8 mouse cellular contexts compared by ENCODE assay signal in the genomic region with DNA sequence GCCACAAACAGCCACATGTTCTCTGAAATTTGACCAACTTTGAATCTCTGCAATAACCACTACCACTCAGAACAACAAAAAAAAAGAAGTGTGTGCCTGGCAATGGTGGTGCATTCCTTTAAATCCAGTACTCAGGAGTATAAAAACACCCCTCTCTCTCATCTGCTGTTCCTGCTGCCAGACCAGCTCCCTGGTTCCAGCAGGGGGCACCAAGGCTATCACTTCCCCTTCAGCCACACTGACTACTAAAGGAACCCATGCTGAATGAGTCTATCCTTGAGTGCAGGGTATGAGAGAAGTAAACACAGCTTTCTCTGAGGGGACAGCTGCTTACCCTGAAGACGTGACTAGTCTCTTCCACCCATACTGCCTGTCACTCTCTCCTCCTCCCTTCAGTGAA.
DNase-seq lines count a peak whose midpoint lies in the region.

No protein-coding gene starts in this region.

- DNase-seq in cerebellum, adult 11-12 months, result peak; percentile 28
- DNase-seq in cerebellum, adult 8-10 months, result no peak
- peak; percentile 33 for DNase-seq in left cerebral cortex, postnatal 4 days
- no peak for DNase-seq in left cerebral cortex, postnatal 25 days (ENCODE audit: low spot score in 2 of 2)
- DNase-seq in thymus, postnatal 4 days, result peak; percentile 54
- DNase-seq in thymus, postnatal 0 days (ENCODE audit: low spot score), result no peak
- no peak for DNase-seq in yolk sac, embryonic 10.5 days (ENCODE audit: low spot score)
- DNase-seq in gastrocnemius, adult 18-20 months (ENCODE audit: low spot score), result no peak

- intact Hi-C loops in left cerebral cortex, postnatal 4 days (cut with DNase I), result no loop called here
- intact Hi-C loops in left cerebral cortex, postnatal 25 days (cut with DNase I), result no loop called here

Comparison
In these comparisons a context has a peak if more than half of its experiments do, and no peak if none do; other contexts are left out.
1. DNase-seq: peak in cerebellum, adult 11-12 months (single experiment), left cerebral cortex, postnatal 4 days (single experiment) and thymus, postnatal 4 days (single experiment); none in cerebellum, adult 8-10 months (single experiment), left cerebral cortex, postnatal 25 days (0 of 2), thymus, postnatal 0 days (single experiment), yolk sac, embryonic 10.5 days (single experiment) and gastrocnemius, adult 18-20 months (single experiment).